ENCODE assay signal across 13 mouse cellular contexts in the genomic region with DNA sequence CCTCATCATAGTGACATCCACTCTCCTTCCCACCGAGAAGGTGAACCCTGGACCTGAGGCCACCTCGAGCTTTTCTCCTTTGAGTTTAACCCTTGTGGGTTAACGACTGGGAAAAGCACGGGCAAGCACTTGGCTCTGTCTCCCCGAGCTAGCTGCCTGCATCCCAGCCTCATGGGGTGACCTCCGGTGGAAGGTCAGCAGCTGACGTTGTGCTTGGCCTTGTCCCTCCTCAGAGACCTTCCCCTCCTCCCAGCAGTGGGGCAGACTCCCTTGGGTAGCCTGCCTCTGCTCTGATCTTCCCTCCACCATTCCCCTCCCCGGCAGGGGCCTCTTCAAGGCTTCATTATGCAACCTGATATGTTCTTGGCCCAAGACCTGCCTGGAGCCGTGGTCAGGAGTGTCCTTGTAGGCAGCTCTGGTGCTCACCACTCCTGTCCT. TPM values are rescaled to one million over a fixed set of nuclear protein-coding genes. Genes with fewer than 3 reads are reported as not detected.
DNase-seq lines count a peak whose midpoint lies in the region; ATAC-seq and TF ChIP-seq lines count a peak whose summit lies in the region.
"Had no signal": no experiment of that assay in that cellular context is flagged by ENCODE, and none has a peak within 500 bp of the region (broad histone marks: within the 10 kb centered on the region; RNA-seq: fewer than 3 reads in every experiment).

No protein-coding gene starts in this region.

- H3K27me3 ChIP-seq in heart, postnatal 0 days (ENCODE audit: control insufficient read depth, insufficient read depth, low read length) = no peaks in the 10 kb centered on the region
- H3K27me3 ChIP-seq in forebrain, embryonic 14.5 days (replicated peaks; ENCODE audit: control insufficient read depth, insufficient read depth, low read length) = no peaks in the 10 kb centered on the region
- H3K27me3 ChIP-seq in forebrain, embryonic 11.5 days (ENCODE audit: control insufficient read depth, insufficient read depth, low read length) = no peaks in the 10 kb centered on the region
- H3K27me3 ChIP-seq: heart, embryonic 13.5 days; limb, embryonic 15.5 days; stomach, embryonic 15.5 days had no signal

- 0 out of 2 replicates have a peak, but pooled peaks have one; percentile 25 for ATAC-seq in heart, postnatal 0 days (ENCODE audit: insufficient read depth, low read depth)
- no peak for ATAC-seq in forebrain, embryonic 14.5 days
- ATAC-seq in forebrain, embryonic 11.5 days (replicated peaks; ENCODE audit: low FRiP score) = no peak
- ATAC-seq: CD4-positive, CD25-positive, alpha-beta regulatory T cell, adult 4 months had no signal

- peaks cover 4% of the 10 kb centered on the region; the same call in 1 of the 2 replicates for H3K4me1 ChIP-seq in heart, postnatal 0 days (ENCODE audit: control insufficient read depth, insufficient read depth)
- peaks cover 3% of the 10 kb centered on the region for H3K4me1 ChIP-seq in forebrain, embryonic 14.5 days (ENCODE audit: control insufficient read depth, insufficient read depth, low read length)
- H3K4me1 ChIP-seq in forebrain, embryonic 11.5 days (replicated peaks; ENCODE audit: control insufficient read depth, insufficient read depth, low read length) = no peaks in the 10 kb centered on the region
- H3K4me1 ChIP-seq: stomach, embryonic 15.5 days had no signal

- DNase-seq in heart, adult 18-20 months = peak; percentile 52 to 56
- no peak for DNase-seq in heart, postnatal 25 days (ENCODE audit: low spot score)
- DNase-seq in adrenal gland, adult (ENCODE audit: inconsistent age in 2 of 2, low spot score in 1 of 2) = peak; percentile 92 to 96
- no peak for DNase-seq in heart, postnatal 0 days (ENCODE audit: low spot score)
- peak; percentile 83 for DNase-seq in kidney, postnatal 14 days
- no peak for DNase-seq in forebrain, embryonic 14.5 days (ENCODE audit: low spot score)
- no peak for DNase-seq in forebrain, embryonic 11.5 days (ENCODE audit: low spot score)
- no peak for DNase-seq in layer of hippocampus, adult 8-10 months (ENCODE audit: low spot score in 2 of 2)
- DNase-seq: midbrain, embryonic 14.5 days had no signal

- intact Hi-C loops in heart, postnatal 25 days (cut with DNase I) = no loop called here

- H3K27ac ChIP-seq in heart, postnatal 0 days (ENCODE audit: low read depth) = no peak overlapping the region
- no peak overlapping the region for H3K27ac ChIP-seq in forebrain, embryonic 14.5 days (ENCODE audit: low read depth, low read length)
- H3K27ac ChIP-seq in forebrain, embryonic 11.5 days (ENCODE audit: low read depth, low read length) = no peak overlapping the region
- H3K27ac ChIP-seq: heart, embryonic 13.5 days; limb, embryonic 15.5 days; stomach, embryonic 15.5 days had no signal

- H3K9me3 ChIP-seq in heart, postnatal 0 days (replicated peaks; ENCODE audit: control insufficient read depth, low read length) = no peaks in the 10 kb centered on the region
- H3K9me3 ChIP-seq in forebrain, embryonic 14.5 days (replicated peaks; ENCODE audit: control insufficient read depth, low read length) = no peaks in the 10 kb centered on the region
- H3K9me3 ChIP-seq in forebrain, embryonic 11.5 days (ENCODE audit: control insufficient read depth, low read length) = no peaks in the 10 kb centered on the region
- H3K9me3 ChIP-seq: heart, embryonic 13.5 days; limb, embryonic 15.5 days; stomach, embryonic 15.5 days had no signal

- TF ChIP-seq EP300 in heart, postnatal 0 days (IDR thresholded peaks at IDR 0.05; ENCODE audit: low read depth) = no peak

- WGBS in heart, postnatal 0 days = 41% methylated on average over 9 of the region's 9 CpGs
- WGBS in forebrain, embryonic 14.5 days = 66% methylated on average over 9 of the region's 9 CpGs
- WGBS in forebrain, embryonic 11.5 days = 61% methylated on average over 9 of the region's 9 CpGs

- no peak overlapping the region for H3K4me2 ChIP-seq in heart, postnatal 0 days (ENCODE audit: low read depth, low read length)
- H3K4me2 ChIP-seq in forebrain, embryonic 14.5 days (ENCODE audit: low read length) = no peak overlapping the region
- H3K4me2 ChIP-seq in forebrain, embryonic 11.5 days (ENCODE audit: low read depth, low read length, severe bottlenecking) = no peak overlapping the region
- H3K4me2 ChIP-seq: heart, embryonic 13.5 days; limb, embryonic 15.5 days; stomach, embryonic 15.5 days had no signal

- no peaks in the 10 kb centered on the region for H3K36me3 ChIP-seq in heart, postnatal 0 days (replicated peaks; ENCODE audit: control insufficient read depth, insufficient read depth, low read length)
- no peaks in the 10 kb centered on the region for H3K36me3 ChIP-seq in forebrain, embryonic 14.5 days (ENCODE audit: control insufficient read depth, insufficient read depth, low read length)
- no peaks in the 10 kb centered on the region for H3K36me3 ChIP-seq in forebrain, embryonic 11.5 days (ENCODE audit: control insufficient read depth, insufficient read depth, low read length)
- H3K36me3 ChIP-seq: heart, embryonic 13.5 days; limb, embryonic 15.5 days; stomach, embryonic 15.5 days had no signal

- no peak overlapping the region for H3K4me3 ChIP-seq in heart, postnatal 0 days (ENCODE audit: low read depth, low read length)
- H3K4me3 ChIP-seq in forebrain, embryonic 14.5 days (ENCODE audit: low read depth, low read length) = no peak overlapping the region
- H3K4me3 ChIP-seq in forebrain, embryonic 11.5 days (ENCODE audit: low read depth, low read length) = no peak overlapping the region
- H3K4me3 ChIP-seq: heart, embryonic 13.5 days; limb, embryonic 15.5 days; stomach, embryonic 15.5 days had no signal

- TF ChIP-seq CTCF in heart, postnatal 0 days (IDR thresholded peaks at IDR 0.05; ENCODE audit: low read depth) = no peak

- H3K9ac ChIP-seq in heart, postnatal 0 days (replicated peaks; ENCODE audit: low read depth, low read length) = no peak overlapping the region
- no peak overlapping the region for H3K9ac ChIP-seq in forebrain, embryonic 14.5 days (ENCODE audit: low read length)
- H3K9ac ChIP-seq in forebrain, embryonic 11.5 days (ENCODE audit: low read length) = no peak overlapping the region
- H3K9ac ChIP-seq: heart, embryonic 13.5 days; limb, embryonic 15.5 days; stomach, embryonic 15.5 days had no signal

RNA-seq across cellular contexts. Expression of a gene that starts 38.2 kb away (rescaled TPM):
- 10 to 100 TPM; 75.4 to 90.8 TPM for total RNA-seq in heart, adult 18-20 months (2021)
- total RNA-seq in heart, postnatal 25 days (2021) = 10 to 100 TPM; 67.0 to 70.7 TPM
- total RNA-seq in heart, postnatal 0 days (2014; rRNA removed; ENCODE audit: low replicate concordance) = 0.23 and 0.31 TPM in 2 replicates
- 0.34 and 0.63 TPM in 2 replicates for polyA plus RNA-seq in heart, postnatal 0 days (2015; fragmentation: Nextera tagmentation; extraction: Ambion mirVana)
- 354 and 601 TPM in 2 replicates for polyA plus RNA-seq in forebrain, embryonic 14.5 days (2014; fragmentation: Nextera tagmentation; extraction: Ambion mirVana)
- 33.0 and 43.1 TPM in 2 replicates for polyA plus RNA-seq in forebrain, embryonic 11.5 days (2014; fragmentation: Nextera tagmentation; extraction: Ambion mirVana)
- 100 to 1,000 TPM; 300 to 367 (median 345) TPM for total RNA-seq in layer of hippocampus, adult 8-10 months (2022)

Comparison
In these comparisons a context has a peak if more than half of its experiments do, and no peak if none do; other contexts are left out.
1. DNase-seq: peak in heart, adult 18-20 months (2 of 2), adrenal gland, adult (2 of 2) and kidney, postnatal 14 days (single experiment); none in heart, postnatal 25 days (single experiment), heart, postnatal 0 days (single experiment), forebrain, embryonic 14.5 days (single experiment), forebrain, embryonic 11.5 days (single experiment) and layer of hippocampus, adult 8-10 months (0 of 2).
2. RNA of a gene that starts 38.2 kb away (total RNA-seq): 300 to 367 TPM in layer of hippocampus, adult 8-10 months, 75.4 to 90.8 TPM in heart, adult 18-20 months and 67.0 to 70.7 TPM in heart, postnatal 25 days; 0.23 to 0.31 TPM in heart, postnatal 0 days; every median in the first group is over 10 times any median in the second.